Mouse (Mus musculus) left cerebral cortex, adult 2 months (tissue): Measurements from ENCODE around the gene Tmem182. TPM values are rescaled to one million over a fixed set of nuclear protein-coding genes. Genes with fewer than 3 reads are reported as not detected.
A peak's percentile ranks its signal among the peaks of the same experiment; 100 is the strongest.

ENCODE experiments used
- DNase-seq, 2 experiments: peaks; one replicate each; pipeline ENCODE4 v3.0.0; 2021 to 2022; ENCODE audit warnings: low spot score in 2 of 2, mixed read lengths in 1 of 2; ENCODE audit errors: extremely low spot score in 1 of 2
- H3K27ac ChIP-seq: fragments of 200-600 bp; 2 replicates; pipeline ENCODE4 v1.8.1; 2022
- H3K4me3 ChIP-seq: fragments of 200-600 bp; 2 replicates; pipeline ENCODE4 v1.8.1; 2022
- CTCF ChIP-seq: fragments of 200-600 bp; IDR thresholded peaks from 2 replicates; pipeline ENCODE4 v1.8.1; 2022; ENCODE audit warnings: antibody characterized with exemption, mild to moderate bottlenecking, moderate library complexity
- intact Hi-C: fragments of 180-260 bp; cut with DNase I; formaldehyde crosslinking; loops from one replicate; pipeline ENCODE4 v1.15.1; 2025
- total RNA-seq, 2 experiments: library from RNA; stranded (reverse); gene quantifications; 2 replicates each; pipeline ENCODE4 v1.2.3; 2021

Gene Tmem182
- total RNA-seq, 2 experiments from 2014 or later, result 0.11 to 0.21 TPM

- no peak for DNase-seq
- no peak overlapping the region for H3K27ac ChIP-seq
- H3K4me3 ChIP-seq, result no peak overlapping the region
- intact Hi-C loops, result loop anchor here (5.0 to 10.0 kb wide), 4 partner anchors 108 to 1903 kb away; no protein-coding TSS in a partner anchor
- no peak for TF ChIP-seq CTCF
Observed at GRCm38 (mm10) chr1:40879526-40879925, 74.1 kb downstream of the Tmem182 start.

GRCm38 (mm10) chr1:40880527-40880926 lies 75.1 kb downstream of the Tmem182 start:
- intact Hi-C loops, result loop anchor here (10.0 kb wide), 1 partner anchor 1374 kb away; no protein-coding TSS in a partner anchor
- Histone ChIP-seq H3K27ac (no peak overlapping the region), H3K4me3 (no peak overlapping the region)
- no peak for TF ChIP-seq CTCF
- no peak for DNase-seq

GRCm38 (mm10) chr1:40883856-40884255 lies 78.5 kb downstream of the Tmem182 start:
- DNase-seq, result no peak
- H3K4me3 ChIP-seq, result no peak overlapping the region
- intact Hi-C loops, result loop anchor here (10.0 kb wide), 1 partner anchor 1371 kb away; no protein-coding TSS in a partner anchor
- no peak for TF ChIP-seq CTCF
- no peak overlapping the region for H3K27ac ChIP-seq

GRCm38 (mm10) chr1:40884943-40885342 lies 79.5 kb downstream of the Tmem182 start:
- Histone ChIP-seq H3K27ac (no peak overlapping the region), H3K4me3 (no peak overlapping the region)
- peak; percentile 30 for TF ChIP-seq CTCF
- no peak for DNase-seq
- intact Hi-C loops, result loop anchor here (5.0 to 10.0 kb wide), 2 partner anchors 1370 to 1902 kb away; no protein-coding TSS in a partner anchor

GRCm38 (mm10) chr1:40887673-40888072 lies 82.3 kb downstream of the Tmem182 start:
- peak; percentile 75 for TF ChIP-seq CTCF
- intact Hi-C loops, result loop anchor here (5.0 to 10.0 kb wide), 2 partner anchors 1367 to 1900 kb away; no protein-coding TSS in a partner anchor
- peak; percentile 75 to 79 for DNase-seq
- no peak overlapping the region for H3K27ac ChIP-seq
- H3K4me3 ChIP-seq, result no peak overlapping the region

GRCm38 (mm10) chr1:40888396-40889040 lies 83.1 kb downstream of the Tmem182 start:
- Histone ChIP-seq H3K27ac (no peak overlapping the region), H3K4me3 (no peak overlapping the region)
- no peak for DNase-seq
- TF ChIP-seq CTCF, result no peak
- intact Hi-C loops, result loop anchor here (5.0 to 10.0 kb wide), 2 partner anchors 1366 to 1899 kb away; no protein-coding TSS in a partner anchor

- no peak overlapping the region for H3K4me3 ChIP-seq
- intact Hi-C loops, result loop anchor here (5.0 to 10.0 kb wide), 2 partner anchors 1365 to 1898 kb away; no protein-coding TSS in a partner anchor
- DNase-seq, result no peak
- no peak overlapping the region for H3K27ac ChIP-seq
- no peak for TF ChIP-seq CTCF
Observed at GRCm38 (mm10) chr1:40889617-40890016, 84.2 kb downstream of the Tmem182 start.

- intact Hi-C loops, result no loop called here
- no peak for DNase-seq
- H3K4me3 ChIP-seq, result no peak overlapping the region
- no peak for TF ChIP-seq CTCF
- no peak overlapping the region for H3K27ac ChIP-seq
Observed at GRCm38 (mm10) chr1:40890246-40890645, 84.8 kb downstream of the Tmem182 start.

GRCm38 (mm10) chr1:40903712-40904111 lies 98.3 kb downstream of the Tmem182 start:
- DNase-seq, result no peak
- no peak for TF ChIP-seq CTCF
- Histone ChIP-seq H3K27ac (no peak overlapping the region), H3K4me3 (no peak overlapping the region)
- intact Hi-C loops, result no loop called here

Other genes starting within 250 kb of the Tmem182 start
- 1 to 10 TPM in 1 of 2 experiments, under 1 TPM in 1; 0.68 to 1.0 TPM for gene Slc9a4, start 225.5 kb upstream of the Tmem182 start, total RNA-seq
- 1 to 10 TPM; 3.2 to 3.6 TPM for gene Slc9a2, start 125.0 kb upstream of the Tmem182 start, total RNA-seq
- 1 to 10 TPM; 4.0 to 4.5 TPM for gene Mfsd9, start 14.9 kb upstream of the Tmem182 start, total RNA-seq